Mouse (Mus musculus) gastrocnemius, postnatal 4 days (tissue): ENCODE measurements around the gene Fam178b. TPM values are rescaled to one million over a fixed set of nuclear protein-coding genes. Genes with fewer than 3 reads are reported as not detected.

Experiments used
- DNase-seq, 2 experiments: peaks; one replicate each; pipeline ENCODE4 v3.0.0; 2021 to 2022; ENCODE audit warnings: low spot score in 2 of 2, mixed read lengths in 2 of 2
- long read RNA-seq, 2 experiments: library from polyadenylated mRNA; stranded (forward); transcript quantifications; one replicate each; pipeline ENCODE4 v2.0.0; 2021
- total RNA-seq, 2 experiments: library from RNA; stranded (reverse); gene quantifications; 2 replicates each; pipeline ENCODE4 v1.2.3; 2021

Gene Fam178b
- total RNA-seq = 1 to 10 TPM; 1.3 to 1.5 TPM
- long read RNA-seq, experiment 1, partial matches to known transcripts = 0 of 1 reads
- long read RNA-seq, experiment 1, other reads (novel, unspliced or antisense) = 0 of 1 reads
- long read RNA-seq, experiment 2 = 0 reads

- no peak for DNase-seq
Observed at GRCm38 (mm10) chr1:36682620-36683355, at the start of gene Fam178b. TSS of gene Fam178b (minus strand) at chr1:36683183.

DNA sequence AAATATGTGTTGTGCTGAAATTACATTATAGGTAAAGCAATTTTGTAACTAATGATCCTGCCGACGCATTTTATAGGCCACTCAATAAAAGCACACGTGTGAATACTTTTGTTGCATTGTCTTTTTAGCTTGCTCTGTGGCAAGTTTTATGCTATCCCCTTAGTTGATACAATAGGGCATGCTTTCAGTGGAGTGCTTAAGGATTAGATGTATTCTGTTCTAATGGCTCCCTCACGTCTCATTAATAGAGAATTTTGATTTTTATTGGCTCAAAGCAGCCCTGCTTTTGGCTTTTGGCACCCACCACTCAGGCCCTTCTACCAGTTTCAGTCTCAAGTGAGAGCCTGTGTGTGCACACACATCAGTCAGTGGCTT, 41.1 kb upstream of the Fam178b start:
- DNase-seq = no peak

DNA sequence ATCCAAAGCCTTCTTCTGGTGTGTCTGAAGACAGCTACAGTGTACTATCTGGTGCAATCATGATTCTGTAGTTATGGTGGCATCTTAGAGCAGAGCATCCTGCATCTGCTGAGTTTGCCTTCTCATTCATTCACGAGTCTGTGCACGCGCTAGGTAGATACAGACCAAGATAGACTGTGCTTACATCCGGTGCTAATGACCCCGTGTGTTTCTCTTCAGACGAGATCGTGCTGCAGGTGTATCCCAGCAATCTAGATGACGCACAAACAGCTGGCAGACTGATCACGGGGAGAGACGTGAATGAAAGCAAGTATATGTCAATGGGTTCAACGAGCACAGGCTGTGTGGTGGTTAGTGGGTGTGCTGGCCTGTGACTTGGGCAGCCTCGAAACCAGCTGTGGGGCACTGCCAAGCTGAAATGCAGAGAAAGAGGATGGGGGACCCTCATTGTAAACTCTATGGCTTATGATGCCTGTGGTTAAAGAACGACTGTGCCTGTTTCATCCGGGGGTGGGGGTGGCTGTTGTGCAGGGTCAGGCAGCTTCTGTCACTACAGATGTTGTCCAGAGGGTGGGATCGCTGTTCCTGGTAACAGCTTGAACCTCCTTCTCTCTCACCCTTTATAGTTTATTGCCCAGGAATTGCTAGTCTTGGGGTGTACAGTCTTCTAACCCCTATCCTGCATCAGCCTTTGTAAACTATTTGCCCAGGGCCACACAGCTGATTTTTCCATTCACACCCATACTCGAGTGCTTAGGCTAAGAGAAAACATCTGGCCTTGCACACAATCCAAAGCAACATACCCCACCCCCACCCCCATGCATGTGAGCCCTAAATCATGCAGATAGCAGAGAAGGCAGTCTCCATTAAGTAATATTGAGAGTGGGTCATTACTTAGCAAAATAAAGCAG, 40.4 kb upstream of the Fam178b start:
- DNase-seq = no peak

DNA sequence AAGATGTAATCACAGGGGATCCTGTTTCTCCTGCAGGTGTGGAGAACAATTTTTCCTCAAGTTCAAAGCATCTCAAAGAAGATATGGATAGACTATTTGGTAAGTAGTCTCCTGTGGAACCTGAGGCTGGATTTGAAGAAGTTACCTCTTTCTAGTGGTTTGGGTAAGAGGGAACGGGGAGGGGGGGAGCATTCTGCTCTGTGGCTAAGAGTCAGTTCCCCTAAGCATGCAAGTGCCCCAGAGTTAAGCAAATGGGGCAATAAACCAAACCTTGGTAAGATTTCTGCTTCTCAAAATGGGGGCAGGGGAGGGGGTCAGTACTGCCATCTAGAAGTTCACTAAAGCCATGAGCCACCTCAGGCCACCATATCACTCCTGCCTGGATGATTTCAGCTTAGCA, 35.8 kb upstream of the Fam178b start:
- no peak for DNase-seq

GRCm38 (mm10) chr1:36714311-36714710, 31.3 kb upstream of the Fam178b start, which contains the start of gene Actr1b:
TSS of gene Actr1b (minus strand) at chr1:36714422.
- DNase-seq = no peak

GRCm38 (mm10) chr1:36711104-36711503, 28.1 kb upstream of the Fam178b start:
- DNase-seq = no peak

DNA sequence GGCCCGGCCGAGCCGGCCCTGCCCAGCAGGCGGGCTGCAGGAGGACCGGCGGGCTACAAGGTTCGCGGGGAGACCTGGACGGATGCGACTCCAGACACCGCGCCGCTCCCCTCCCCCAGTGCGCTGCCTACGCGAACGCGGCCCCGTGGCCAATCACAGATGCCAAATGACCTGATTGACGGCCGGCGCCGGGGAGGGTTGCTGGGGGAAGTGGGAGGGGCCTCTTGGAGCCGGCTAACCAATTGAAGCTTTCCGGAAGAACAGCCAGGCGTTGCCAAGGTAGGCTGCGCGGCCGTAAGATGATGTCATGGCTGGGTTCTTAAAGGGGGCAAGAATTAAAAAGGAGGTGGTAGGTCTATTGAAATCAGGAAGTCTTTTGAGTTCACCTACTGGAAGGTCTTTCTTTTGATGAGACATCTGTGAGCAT, 26.9 kb upstream of the Fam178b start, which contains the start of gene 4933424G06Rik:
TSS of gene 4933424G06Rik (plus strand) at position 296 of the 427 bp plus-strand sequence.
- DNase-seq = peak; percentile 92 to 97

DNA sequence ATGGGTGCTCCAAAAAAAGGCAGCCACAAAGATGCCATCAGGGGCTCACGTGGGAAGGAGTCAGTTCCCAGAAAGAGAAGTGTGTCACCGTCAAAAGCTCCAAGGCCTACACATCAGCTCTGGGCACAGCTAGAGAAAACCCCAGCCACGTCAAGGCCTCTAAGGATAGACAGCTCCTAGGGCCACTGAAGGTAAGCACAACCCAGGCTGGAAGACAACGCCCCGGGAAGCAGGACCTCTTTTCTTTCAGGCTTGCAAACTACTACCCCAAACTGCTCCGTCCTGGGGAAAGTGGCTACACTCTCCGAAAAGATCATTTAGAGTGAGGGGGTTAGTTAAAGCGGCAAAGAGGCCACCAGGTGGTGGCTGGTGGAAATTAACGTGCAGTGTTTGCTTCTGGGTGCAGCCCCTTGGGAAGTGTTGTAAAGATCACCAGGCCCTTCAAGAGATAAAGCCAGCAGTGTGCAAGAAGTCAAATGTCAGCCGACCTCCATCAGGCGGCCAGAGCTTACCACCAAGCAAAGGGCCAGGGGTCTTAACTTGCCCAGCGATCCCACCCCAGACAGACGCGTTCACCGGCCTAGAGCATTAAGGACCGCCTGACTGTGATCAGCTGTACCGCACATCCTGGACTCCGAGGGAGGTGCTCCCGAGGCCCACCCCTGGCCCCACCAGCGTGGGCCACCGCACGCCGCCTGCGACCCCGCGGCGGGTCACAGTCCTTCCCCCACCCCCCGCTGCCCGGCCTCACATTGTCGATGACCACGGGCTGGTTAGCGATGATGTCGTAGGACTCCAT, 26.3 kb upstream of the Fam178b start:
- DNase-seq = peak in 1 of 2 experiments; percentile 22

GRCm38 (mm10) chr1:36708626-36709025, 25.6 kb upstream of the Fam178b start:
- DNase-seq = no peak

GRCm38 (mm10) chr1:36707797-36708196, 24.8 kb upstream of the Fam178b start:
- no peak for DNase-seq

- DNase-seq = no peak
Observed at GRCm38 (mm10) chr1:36707166-36707565, 24.2 kb upstream of the Fam178b start.

DNA sequence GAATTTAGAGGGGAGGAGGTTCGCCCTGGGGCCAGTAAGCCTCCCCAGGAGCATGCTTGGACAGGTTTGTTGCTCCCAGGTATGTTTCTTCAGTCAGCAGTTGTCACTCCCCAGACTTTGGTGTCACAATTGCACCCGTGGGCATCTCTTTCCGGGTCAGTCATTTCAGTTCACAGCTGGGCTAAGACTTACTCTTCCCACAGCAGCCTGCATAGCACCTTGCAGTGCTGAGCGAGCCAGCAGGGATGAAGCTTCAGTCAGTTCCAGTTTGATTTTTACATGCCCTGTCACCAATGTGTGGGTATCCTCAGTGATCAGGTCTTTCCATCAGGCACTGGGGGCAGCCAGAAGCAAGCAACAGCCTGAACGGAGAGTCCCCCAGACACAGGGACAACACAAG, 14.0 kb upstream of the Fam178b start:
- DNase-seq = no peak

GRCm38 (mm10) chr1:36696411-36696810, 13.4 kb upstream of the Fam178b start:
- no peak for DNase-seq

- DNase-seq = no peak
Observed at GRCm38 (mm10) chr1:36694871-36695270, 11.9 kb upstream of the Fam178b start.

DNA sequence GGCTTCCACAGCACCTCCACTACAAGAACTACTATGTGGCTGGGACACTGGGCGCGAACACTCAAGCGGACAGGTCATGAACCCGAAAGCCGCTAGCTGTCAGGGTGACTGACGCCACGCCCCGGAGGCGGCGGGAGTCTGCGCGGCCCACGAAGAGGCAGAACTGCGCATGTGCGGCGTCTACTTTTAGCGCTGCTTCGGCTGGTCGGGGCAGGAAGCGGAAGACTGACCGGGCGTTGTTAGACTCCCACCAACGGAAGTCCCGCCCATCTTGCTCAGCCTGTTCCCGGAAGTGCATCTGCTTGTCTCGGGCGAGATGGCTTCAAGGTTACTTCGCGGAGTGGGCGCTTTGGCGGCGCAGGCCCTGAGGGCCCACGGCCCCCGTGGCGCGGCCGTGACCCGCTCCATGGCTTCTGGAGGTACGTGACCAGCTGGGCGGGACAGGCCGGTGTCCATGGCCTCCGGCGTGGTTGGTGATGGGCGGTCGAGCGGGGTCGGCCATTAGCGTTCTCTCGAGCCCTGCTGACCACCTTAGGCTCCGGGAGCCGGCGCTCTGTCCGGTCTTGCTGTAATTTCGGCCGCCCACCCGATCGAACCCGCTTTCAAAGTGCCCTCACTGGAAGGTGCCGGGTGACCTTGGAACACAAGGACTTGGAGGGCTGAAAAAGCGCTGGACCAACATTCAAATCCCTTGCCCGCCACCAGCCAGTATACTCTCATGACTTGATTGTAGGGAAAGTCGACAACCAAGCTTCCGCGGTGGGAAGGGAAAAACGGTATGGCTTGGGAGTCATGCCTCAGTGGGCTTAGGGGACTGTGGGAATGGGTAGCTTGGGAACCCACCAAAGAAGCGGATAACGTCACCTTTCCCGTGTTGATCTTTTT, 8.5 kb upstream of the Fam178b start, which contains the start of gene Cox5b:
TSS of gene Cox5b (plus strand) at position 179 of the 885 bp plus-strand sequence.
- DNase-seq = peak; percentile 93 to 97

- no peak for DNase-seq
Observed at GRCm38 (mm10) chr1:36690671-36691235, 7.8 kb upstream of the Fam178b start.

DNA sequence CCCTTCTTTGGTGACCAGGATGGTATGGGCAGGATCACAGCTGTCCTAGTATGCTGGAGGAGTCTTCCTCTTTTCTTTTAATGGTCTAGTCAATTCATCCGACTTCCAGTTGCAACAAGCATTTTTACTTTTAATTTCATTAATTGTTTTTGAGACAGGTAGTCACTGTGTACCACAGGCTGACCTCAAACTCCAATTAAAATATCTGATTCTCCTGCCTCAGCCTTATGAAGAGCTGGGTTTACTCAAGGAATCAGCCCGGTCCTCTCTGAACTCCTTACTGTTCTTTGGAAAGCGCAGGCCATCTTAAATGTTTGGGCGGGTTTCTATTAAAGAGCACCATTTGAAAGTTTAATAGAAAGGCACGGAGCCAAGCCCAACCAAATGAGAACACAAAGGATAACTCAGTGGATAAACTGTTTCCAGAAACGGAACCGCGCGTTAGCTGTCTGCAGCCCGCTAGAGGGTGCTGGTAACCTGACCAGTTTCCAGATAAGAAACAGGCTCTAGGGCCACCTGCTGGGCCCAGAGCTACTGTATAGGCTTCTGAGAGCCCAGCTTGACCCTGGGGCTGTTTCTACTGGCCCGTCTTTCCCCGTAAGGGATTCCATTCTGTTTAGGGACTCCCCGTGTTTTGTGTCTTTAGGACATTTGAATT, 956 bp upstream of the Fam178b start:
- DNase-seq = peak; percentile 61 to 84

DNA sequence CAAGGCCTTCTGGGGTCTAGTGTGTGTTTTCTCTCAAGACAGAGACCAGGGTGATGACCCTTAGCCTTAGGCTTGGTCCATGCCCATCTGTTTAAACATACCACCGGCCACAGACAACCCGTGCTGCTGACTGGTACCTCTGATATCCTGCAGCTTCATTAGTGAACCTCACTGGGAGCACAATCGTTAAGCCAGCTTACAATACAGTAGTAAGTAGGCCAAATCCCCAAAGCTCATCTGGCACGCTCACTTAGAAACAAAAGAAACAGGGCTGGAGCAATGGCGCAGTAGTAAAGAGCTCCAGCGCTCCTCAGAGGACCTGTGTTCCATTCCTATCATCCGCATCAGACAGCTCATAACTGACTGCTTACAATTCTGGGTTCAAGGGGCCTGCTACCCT, 2.1 kb downstream of the Fam178b start:
- no peak for DNase-seq

DNA sequence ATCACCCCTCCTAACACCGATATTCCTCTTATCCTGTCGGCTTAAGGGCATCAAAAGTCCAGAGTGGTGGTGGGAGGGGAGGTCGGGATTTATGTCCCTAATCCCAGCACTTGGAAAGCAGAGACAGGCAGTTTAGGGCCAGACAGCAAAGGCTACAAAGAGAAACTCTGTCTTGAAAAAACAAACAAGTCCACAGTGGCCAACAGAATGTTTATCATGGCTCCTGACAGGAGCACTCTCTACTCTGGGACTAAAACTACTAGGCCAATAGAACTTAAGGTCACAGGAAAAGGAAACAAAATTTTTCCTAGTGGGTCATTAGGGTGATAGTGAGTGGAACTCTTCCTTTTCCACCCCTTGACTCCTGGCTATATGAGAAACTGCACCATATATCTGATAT, 8.0 kb downstream of the Fam178b start:
- DNase-seq = no peak
